Mouse (Mus musculus): ENCODE results near the gene Ahctf1. TPM values are rescaled to one million over a fixed set of nuclear protein-coding genes. Genes with fewer than 3 reads are reported as not detected.
"Not testable (repeated sequence)": the region's sequence is repeated elsewhere in the genome, so short reads cannot be mapped to it uniquely, and the experiment has no call there.

Ahctf1 gene
- polyA plus RNA-seq, 1 experiment from 2014 or later = 9.2 TPM

DNA sequence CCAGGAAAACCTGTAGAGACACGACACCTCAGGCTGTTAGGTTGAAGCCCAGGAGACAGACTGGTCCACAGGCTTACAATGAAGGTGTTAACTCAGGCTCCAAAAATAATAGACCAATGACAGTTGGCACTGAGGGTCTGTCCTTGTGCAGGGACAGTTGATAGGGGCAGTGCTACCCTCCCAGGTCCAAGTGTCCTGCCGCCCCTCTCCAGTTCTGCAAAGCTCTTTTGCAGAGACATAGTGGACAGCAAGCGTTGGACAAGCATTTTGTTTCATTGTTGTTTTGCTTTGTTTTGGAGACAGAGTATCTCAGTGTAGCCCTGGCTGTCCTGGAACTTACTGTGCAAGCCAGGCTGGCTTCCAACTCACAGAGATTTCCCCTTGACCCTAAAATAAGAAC is 72.1 kb downstream of the Ahctf1 start:
- no peak overlapping the region for H3K4me2 ChIP-seq (ENCODE audit: low read depth, low read length)
- H3K9me3 ChIP-seq (ENCODE audit: low read length) = no peaks in the 10 kb centered on the region
- H3K27me3 ChIP-seq (ENCODE audit: insufficient read depth, low read length) = no peaks in the 10 kb centered on the region
- no peak for TF ChIP-seq EP300 (IDR thresholded peaks at IDR 0.05; ENCODE audit: low read depth)
- DNase-seq = no peak
- WGBS (ENCODE audit: insufficient replicate concordance) = 81% methylated on average over 3 of the region's 3 CpGs
- H3K4me3 ChIP-seq (ENCODE audit: low read depth, low read length) = no peak overlapping the region
- H3K4me1 ChIP-seq (ENCODE audit: insufficient read depth) = no peaks in the 10 kb centered on the region
- no peak for ATAC-seq
- H3K27ac ChIP-seq (ENCODE audit: low read depth) = no peak overlapping the region
- no peak overlapping the region for H3K9ac ChIP-seq (replicated peaks)
- H3K36me3 ChIP-seq (replicated peaks; ENCODE audit: insufficient read depth, low read length) = no peaks in the 10 kb centered on the region

DNA sequence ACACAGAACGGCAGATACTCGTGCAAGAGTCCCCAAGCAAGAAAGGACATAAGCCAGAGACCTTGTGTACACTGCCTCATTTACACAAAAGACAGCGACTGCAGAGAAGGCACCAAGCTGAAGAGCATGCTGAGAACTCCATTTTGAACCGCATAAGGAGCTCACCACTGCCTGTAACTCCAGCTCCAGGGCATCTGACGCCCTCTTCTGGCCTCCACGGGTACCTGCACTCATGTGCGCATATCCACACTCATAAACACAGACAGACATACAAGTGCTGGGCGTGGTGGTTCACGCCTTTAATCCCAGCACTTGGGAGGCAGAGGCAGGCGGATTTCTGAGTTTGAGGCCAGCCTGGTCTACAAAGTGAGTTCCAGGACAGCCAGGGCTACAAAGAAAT is 74.8 kb downstream of the Ahctf1 start:
- H3K36me3 ChIP-seq (replicated peaks; ENCODE audit: insufficient read depth, low read length) = no peaks in the 10 kb centered on the region
- no peaks in the 10 kb centered on the region for H3K4me1 ChIP-seq (ENCODE audit: insufficient read depth)
- H3K4me2 ChIP-seq (ENCODE audit: low read depth, low read length) = no peak overlapping the region
- 76% methylated on average over 10 of the region's 10 CpGs for WGBS (ENCODE audit: insufficient replicate concordance)
- H3K27ac ChIP-seq (ENCODE audit: low read depth) = no peak overlapping the region
- H3K9me3 ChIP-seq (ENCODE audit: low read length) = no peaks in the 10 kb centered on the region
- H3K27me3 ChIP-seq (ENCODE audit: insufficient read depth, low read length) = no peaks in the 10 kb centered on the region
- H3K4me3 ChIP-seq (ENCODE audit: low read depth, low read length) = no peak overlapping the region
- ATAC-seq (no peak), DNase-seq (no peak)
- TF ChIP-seq EP300 (IDR thresholded peaks at IDR 0.05; ENCODE audit: low read depth) (no peak), CTCF (IDR thresholded peaks at IDR 0.05; ENCODE audit: low read depth) (no peak)
- H3K9ac ChIP-seq (replicated peaks) = no peak overlapping the region

DNA sequence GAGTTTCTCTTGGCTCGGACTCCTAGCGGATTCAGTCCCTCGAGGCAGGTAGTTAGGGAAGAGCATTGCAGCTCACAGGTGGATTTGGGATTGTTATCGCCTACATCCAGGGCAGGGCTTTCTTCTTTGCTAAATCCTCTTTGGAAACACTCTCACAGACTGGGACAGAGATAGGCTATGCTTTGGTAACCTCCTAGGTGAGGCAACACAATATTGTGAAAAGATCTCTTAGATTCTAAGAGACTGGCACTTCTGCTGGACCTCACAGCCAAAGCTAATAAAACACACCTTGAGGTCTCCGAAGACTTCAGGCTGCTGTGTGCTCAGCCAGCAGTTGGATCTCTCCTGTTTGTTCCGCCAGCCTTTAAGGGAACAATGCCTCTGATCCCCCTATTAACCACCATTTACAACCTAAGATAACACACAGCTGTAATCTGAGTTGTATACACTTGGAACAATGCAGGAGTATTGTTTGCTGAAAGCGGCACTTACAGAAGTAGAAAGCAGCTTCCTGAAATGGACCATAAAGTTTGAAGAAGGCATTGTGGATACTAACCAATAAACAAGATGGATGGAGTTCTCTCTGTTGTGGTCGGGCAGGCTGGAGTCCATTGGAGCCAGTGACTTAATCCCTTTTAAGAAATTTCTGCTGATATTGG is 80.5 kb downstream of the Ahctf1 start:
- Histone ChIP-seq H3K4me2 (ENCODE audit: low read depth, low read length) (no peak overlapping the region), H3K9ac (replicated peaks) (no peak overlapping the region), H3K4me3 (ENCODE audit: low read depth, low read length) (no peak overlapping the region), H3K36me3 (replicated peaks; ENCODE audit: insufficient read depth, low read length) (no peaks in the 10 kb centered on the region), H3K9me3 (ENCODE audit: low read length) (no peaks in the 10 kb centered on the region), H3K4me1 (ENCODE audit: insufficient read depth) (no peaks in the 10 kb centered on the region), H3K27me3 (ENCODE audit: insufficient read depth, low read length) (no peaks in the 10 kb centered on the region), H3K27ac (ENCODE audit: low read depth) (no peak overlapping the region)
- ATAC-seq (no peak), DNase-seq (no peak)
- TF ChIP-seq EP300 (IDR thresholded peaks at IDR 0.05; ENCODE audit: low read depth) (no peak), CTCF (IDR thresholded peaks at IDR 0.05; ENCODE audit: low read depth) (no peak)
- 60% methylated on average over 8 of the region's 8 CpGs for WGBS (ENCODE audit: insufficient replicate concordance)

DNA sequence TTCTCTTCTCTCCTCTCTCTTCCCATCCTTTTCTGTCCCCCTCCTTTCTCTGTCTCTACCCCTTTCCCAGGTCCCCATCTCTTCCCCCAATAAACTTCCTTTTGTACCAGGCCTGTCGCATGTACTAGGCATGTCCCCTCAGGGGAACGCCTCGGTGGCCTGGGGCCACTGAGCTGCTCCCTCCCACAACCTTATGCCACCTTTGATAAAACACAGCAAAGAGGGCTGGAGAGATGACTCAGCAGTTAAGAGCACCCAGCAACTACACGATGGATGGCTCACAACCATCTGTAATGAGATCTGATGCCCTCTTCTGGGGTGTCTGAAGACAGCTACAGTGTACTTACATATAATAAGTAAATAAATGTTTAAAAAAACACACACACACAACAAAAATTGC is 87.7 kb downstream of the Ahctf1 start:
- Histone ChIP-seq H3K9ac (replicated peaks) (no peak overlapping the region), H3K9me3 (ENCODE audit: low read length) (no peaks in the 10 kb centered on the region), H3K4me1 (ENCODE audit: insufficient read depth) (no peaks in the 10 kb centered on the region), H3K36me3 (replicated peaks; ENCODE audit: insufficient read depth, low read length) (no peaks in the 10 kb centered on the region), H3K27me3 (ENCODE audit: insufficient read depth, low read length) (no peaks in the 10 kb centered on the region), H3K4me2 (ENCODE audit: low read depth, low read length) (no peak overlapping the region), H3K27ac (ENCODE audit: low read depth) (no peak overlapping the region), H3K4me3 (ENCODE audit: low read depth, low read length) (no peak overlapping the region)
- TF ChIP-seq CTCF (IDR thresholded peaks at IDR 0.05; ENCODE audit: low read depth) (no peak), EP300 (IDR thresholded peaks at IDR 0.05; ENCODE audit: low read depth) (no peak; the same call in 1 of the 2 replicates)
- DNase-seq = no peak
- ATAC-seq = peak; percentile 93
- 49% methylated on average over 4 of the region's 4 CpGs for WGBS (ENCODE audit: insufficient replicate concordance)

DNA sequence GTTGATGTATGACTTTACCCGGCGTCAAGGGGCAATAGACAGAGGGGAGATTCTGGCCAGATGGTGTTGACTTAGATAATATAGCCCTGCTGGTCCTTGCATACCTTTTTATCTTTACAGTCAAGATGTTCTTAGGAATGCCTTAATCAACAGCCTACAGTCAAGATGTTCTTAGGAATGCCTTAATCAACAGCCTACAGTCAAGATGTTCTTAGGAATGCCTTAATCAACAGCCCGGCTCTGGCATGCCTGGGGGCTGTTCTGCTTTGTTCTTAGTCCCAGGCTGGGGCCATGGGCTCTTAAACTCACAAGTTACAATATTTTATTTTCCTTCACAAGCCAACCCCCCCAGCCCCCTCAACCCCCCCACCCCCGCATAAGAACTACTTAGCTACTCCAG is 88.2 kb downstream of the Ahctf1 start:
- not testable (repeated sequence) for H3K9ac ChIP-seq (replicated peaks); H3K9me3 ChIP-seq (ENCODE audit: low read length); H3K36me3 ChIP-seq (replicated peaks; ENCODE audit: insufficient read depth, low read length); DNase-seq; H3K4me2 ChIP-seq (ENCODE audit: low read depth, low read length); H3K27me3 ChIP-seq (ENCODE audit: insufficient read depth, low read length); H3K27ac ChIP-seq (ENCODE audit: low read depth); H3K4me1 ChIP-seq (ENCODE audit: insufficient read depth); H3K4me3 ChIP-seq (ENCODE audit: low read depth, low read length)
- WGBS (ENCODE audit: insufficient replicate concordance) = 70% methylated on average over 4 of the region's 4 CpGs
- peak; percentile 80 for ATAC-seq

DNA sequence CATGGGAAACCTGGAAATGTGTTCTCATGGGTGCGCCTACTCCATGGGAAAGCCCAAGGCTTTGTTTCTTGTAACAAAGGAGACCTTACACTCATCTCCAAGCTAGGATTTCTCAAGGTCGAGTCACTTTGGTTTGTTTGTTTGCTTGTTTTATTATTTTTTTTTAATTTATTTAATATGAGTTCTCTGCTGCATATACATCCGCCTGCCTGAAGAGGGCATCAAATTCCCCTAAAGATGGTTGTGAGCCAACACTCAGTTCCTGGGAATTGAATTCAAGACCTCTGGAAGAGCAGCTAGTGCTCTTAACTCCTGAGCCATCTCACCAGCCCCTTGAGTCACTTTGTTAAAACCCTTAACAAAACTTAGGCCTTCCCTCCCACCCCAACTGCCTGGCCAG is 90.1 kb downstream of the Ahctf1 start:
- H3K9me3 ChIP-seq (ENCODE audit: low read length) = no peaks in the 10 kb centered on the region
- no peak overlapping the region for H3K4me3 ChIP-seq (ENCODE audit: low read depth, low read length)
- H3K27ac ChIP-seq (ENCODE audit: low read depth) = no peak overlapping the region
- H3K9ac ChIP-seq (replicated peaks) = no peak overlapping the region
- no peaks in the 10 kb centered on the region for H3K4me1 ChIP-seq (ENCODE audit: insufficient read depth)
- no peaks in the 10 kb centered on the region for H3K27me3 ChIP-seq (ENCODE audit: insufficient read depth, low read length)
- DNase-seq = no peak
- WGBS (ENCODE audit: insufficient replicate concordance) = 75% methylated on average over 3 of the region's 3 CpGs
- no peak for ATAC-seq
- no peak for TF ChIP-seq EP300 (IDR thresholded peaks at IDR 0.05; ENCODE audit: low read depth)
- TF ChIP-seq CTCF (IDR thresholded peaks at IDR 0.05; ENCODE audit: low read depth) = no peak
- H3K4me2 ChIP-seq (ENCODE audit: low read depth, low read length) = no peak overlapping the region
- H3K36me3 ChIP-seq (replicated peaks; ENCODE audit: insufficient read depth, low read length) = no peaks in the 10 kb centered on the region

DNA sequence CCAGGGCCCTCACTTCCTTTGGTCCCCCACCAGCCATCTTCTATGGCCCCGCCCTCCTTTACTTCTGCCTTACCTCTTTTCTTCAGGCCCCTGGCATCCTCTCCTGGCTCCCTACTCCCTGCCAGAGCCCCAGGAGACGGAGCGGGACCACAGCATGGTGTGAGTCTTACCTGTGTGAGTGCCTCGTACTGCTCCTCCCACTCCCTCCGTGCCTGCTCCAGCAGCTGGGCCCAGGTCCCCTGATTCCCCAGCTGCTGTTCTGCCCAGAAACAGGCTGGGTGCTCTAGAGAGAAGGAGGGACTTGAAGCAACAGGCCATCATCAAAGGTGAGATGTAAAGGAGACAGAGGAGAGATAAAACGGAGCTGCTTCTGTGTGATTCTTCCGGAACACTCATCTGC is 90.8 kb downstream of the Ahctf1 start:
- no peak overlapping the region for H3K4me2 ChIP-seq (ENCODE audit: low read depth, low read length)
- H3K9me3 ChIP-seq (ENCODE audit: low read length) = no peaks in the 10 kb centered on the region
- no peaks in the 10 kb centered on the region for H3K27me3 ChIP-seq (ENCODE audit: insufficient read depth, low read length)
- TF ChIP-seq CTCF (IDR thresholded peaks at IDR 0.05; ENCODE audit: low read depth) = no peak
- TF ChIP-seq EP300 (IDR thresholded peaks at IDR 0.05; ENCODE audit: low read depth) = no peak
- H3K36me3 ChIP-seq (replicated peaks; ENCODE audit: insufficient read depth, low read length) = no peaks in the 10 kb centered on the region
- ATAC-seq = no peak
- no peak overlapping the region for H3K27ac ChIP-seq (ENCODE audit: low read depth)
- H3K4me1 ChIP-seq (ENCODE audit: insufficient read depth) = no peaks in the 10 kb centered on the region
- no peak overlapping the region for H3K4me3 ChIP-seq (ENCODE audit: low read depth, low read length)
- H3K9ac ChIP-seq (replicated peaks) = no peak overlapping the region
- DNase-seq = no peak
- 81% methylated on average over 7 of the region's 7 CpGs for WGBS (ENCODE audit: insufficient replicate concordance)

Data from liver, postnatal 0 days (tissue).